Mouse (Mus musculus): Measurements from ENCODE around the gene Txndc17. TPM values are rescaled to one million over a fixed set of nuclear protein-coding genes. Genes with fewer than 3 reads are reported as not detected.

Txndc17 gene
- polyA plus RNA-seq, 1 experiment from 2014 or later = 177 TPM

DNA sequence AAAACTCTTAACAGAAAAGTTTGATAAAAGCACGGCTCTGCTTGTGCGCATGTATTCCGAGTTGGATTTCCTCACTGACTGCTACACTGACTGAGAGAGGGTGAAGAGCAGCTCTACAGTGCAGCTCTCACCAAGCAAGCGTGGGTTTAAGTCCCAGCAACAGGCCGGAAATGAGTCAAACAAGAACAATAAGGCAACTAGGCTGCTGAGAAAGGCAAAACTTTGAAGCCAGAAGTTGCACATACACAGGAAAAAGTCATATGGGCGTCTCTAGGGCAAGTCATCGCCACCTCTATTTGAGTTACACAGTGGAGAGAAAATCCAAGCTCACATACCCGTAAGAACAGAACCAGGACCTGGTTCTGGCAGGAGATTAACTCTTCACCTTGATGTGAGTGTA, 10.8 kb upstream of the Txndc17 start:
- no peaks in the 10 kb centered on the region for H3K9me3 ChIP-seq
- 89% methylated on average over 8 of the region's 8 CpGs for WGBS
- no peaks in the 10 kb centered on the region for H3K27me3 ChIP-seq (ENCODE audit: insufficient read depth, poor library complexity, severe bottlenecking)
- H3K4me1 ChIP-seq (replicated peaks) = no peaks in the 10 kb centered on the region
- no peak overlapping the region for H3K4me3 ChIP-seq
- H3K27ac ChIP-seq = no peak overlapping the region
- H3K36me3 ChIP-seq = peaks cover 92% of the 10 kb centered on the region
- no peak for DNase-seq (ENCODE audit: low spot score)

DNA sequence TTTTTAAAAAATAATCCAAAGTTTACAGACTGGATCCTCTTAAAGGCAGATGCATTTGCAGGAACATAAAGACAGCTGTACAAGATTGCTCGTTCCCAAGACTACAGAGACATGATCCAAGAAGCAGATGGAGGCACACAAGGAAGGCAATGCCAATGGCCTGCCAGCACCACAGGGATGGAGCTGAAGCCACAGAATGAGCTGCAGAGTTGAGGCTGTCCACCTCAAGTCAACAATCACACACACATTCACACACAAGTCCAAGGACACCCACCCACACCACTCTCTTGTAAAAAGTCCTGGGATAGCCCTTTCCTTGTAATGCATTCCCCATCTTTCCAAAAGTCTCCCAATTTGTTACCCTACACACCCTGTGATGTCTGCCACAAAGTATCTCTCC, 3.9 kb upstream of the Txndc17 start:
- Histone ChIP-seq H3K27me3 (ENCODE audit: insufficient read depth, poor library complexity, severe bottlenecking) (no peaks in the 10 kb centered on the region), H3K36me3 (peaks cover 46% of the 10 kb centered on the region), H3K9me3 (no peaks in the 10 kb centered on the region), H3K27ac (no peak overlapping the region), H3K4me1 (replicated peaks) (peaks cover 35% of the 10 kb centered on the region), H3K4me3 (no peak overlapping the region)
- WGBS = 84% methylated on average over 1 of the region's 1 CpGs
- DNase-seq (ENCODE audit: low spot score) = no peak

DNA sequence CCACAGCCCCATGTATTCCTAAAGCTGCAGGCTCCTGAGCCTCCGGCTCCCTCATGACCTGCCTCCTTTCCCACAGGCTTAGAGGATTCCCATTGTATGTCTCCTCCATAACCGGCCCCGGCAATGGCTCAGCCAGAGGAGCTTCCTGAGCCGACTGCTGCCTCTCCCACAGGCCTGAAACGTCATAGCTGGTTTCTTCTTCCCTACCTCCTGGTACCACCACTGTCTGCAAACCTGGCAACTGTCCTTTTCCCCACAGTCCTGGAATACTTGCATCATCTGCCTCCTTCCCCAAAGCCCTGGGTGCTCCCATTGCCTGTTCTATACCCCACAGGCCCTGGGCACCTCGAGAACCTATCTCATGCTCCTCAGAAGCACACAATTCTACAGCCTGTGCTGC, 2.1 kb upstream of the Txndc17 start:
- H3K27ac ChIP-seq = no peak overlapping the region
- no peaks in the 10 kb centered on the region for H3K9me3 ChIP-seq
- no peaks in the 10 kb centered on the region for H3K27me3 ChIP-seq (ENCODE audit: insufficient read depth, poor library complexity, severe bottlenecking)
- no peak for DNase-seq (ENCODE audit: low spot score)
- peaks cover 43% of the 10 kb centered on the region for H3K36me3 ChIP-seq
- H3K4me3 ChIP-seq = peak overlapping the region; percentile 95
- H3K4me1 ChIP-seq (replicated peaks) = peaks cover 35% of the 10 kb centered on the region
- 78% methylated on average over 6 of the region's 6 CpGs for WGBS

- Histone ChIP-seq H3K27ac (peak within 1 kb of the TSS; percentile 92), H3K4me1 (replicated peaks) (peaks cover 35% of the 10 kb centered on the region), H3K36me3 (peaks cover 44% of the 10 kb centered on the region), H3K9me3 (no peaks in the 10 kb centered on the region), H3K27me3 (ENCODE audit: insufficient read depth, poor library complexity, severe bottlenecking) (no peaks in the 10 kb centered on the region), H3K4me3 (peak within 1 kb of the TSS; percentile 95)
- WGBS = under 1% methylated on average over 43 of the region's 43 CpGs
- peak; percentile 58 for DNase-seq (ENCODE audit: low spot score)
These were observed 775 bp upstream of the Txndc17 start, which contains the start of gene Gm43951 for GRCm38 (mm10) chr11:72206341-72207203. Gene Gm43951 (minus strand): TSS chr11:72206840.

GRCm38 (mm10) chr11:72207834-72208377, 559 bp downstream of the Txndc17 start:
- DNase-seq (ENCODE audit: low spot score) = no peak
- H3K27ac ChIP-seq = peak overlapping the region; percentile 92
- peaks cover 35% of the 10 kb centered on the region for H3K4me1 ChIP-seq (replicated peaks)
- H3K27me3 ChIP-seq (ENCODE audit: insufficient read depth, poor library complexity, severe bottlenecking) = no peaks in the 10 kb centered on the region
- WGBS = 23% methylated on average over 17 of the region's 17 CpGs
- H3K9me3 ChIP-seq = no peaks in the 10 kb centered on the region
- H3K4me3 ChIP-seq = peak overlapping the region; percentile 95
- H3K36me3 ChIP-seq = peaks cover 49% of the 10 kb centered on the region

GRCm38 (mm10) chr11:72214591-72215409, 7.5 kb downstream of the Txndc17 start:
- peak; percentile 99 for DNase-seq (ENCODE audit: low spot score)
- peaks cover 32% of the 10 kb centered on the region for H3K36me3 ChIP-seq
- peak overlapping the region; percentile 77 for H3K4me3 ChIP-seq
- H3K9me3 ChIP-seq = no peaks in the 10 kb centered on the region
- no peaks in the 10 kb centered on the region for H3K27me3 ChIP-seq (ENCODE audit: insufficient read depth, poor library complexity, severe bottlenecking)
- 1% methylated on average over 51 of the region's 51 CpGs for WGBS
- H3K4me1 ChIP-seq (replicated peaks) = peaks cover 27% of the 10 kb centered on the region
- peak overlapping the region; percentile 91 for H3K27ac ChIP-seq

DNA sequence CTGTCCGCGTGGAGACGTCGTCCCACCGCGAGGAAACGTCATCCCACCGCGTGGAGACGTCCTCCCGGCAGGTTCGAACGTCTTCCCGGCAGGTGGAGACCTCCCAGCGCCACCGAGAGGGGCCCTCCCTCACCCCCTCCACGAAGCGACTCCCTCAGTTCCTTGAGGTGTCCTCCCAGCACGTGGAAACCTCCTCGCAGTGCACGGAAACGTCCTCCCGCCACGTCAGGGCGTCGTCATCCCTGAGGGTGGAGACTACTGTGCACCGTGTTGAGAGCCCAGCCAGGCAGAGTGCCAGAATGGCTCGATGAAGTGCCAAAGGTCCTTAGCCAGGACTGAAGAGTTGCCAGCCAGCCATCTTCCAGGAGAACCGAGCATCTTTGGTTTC, 8.1 kb downstream of the Txndc17 start, which contains the start of gene Med31:
Gene Med31, minus strand, starts transcription at position 183 of the 388 bp plus-strand sequence.
- peak within 1 kb of the TSS; percentile 91 for H3K27ac ChIP-seq
- 5% methylated on average over 29 of the region's 29 CpGs for WGBS
- peaks cover 27% of the 10 kb centered on the region for H3K4me1 ChIP-seq (replicated peaks)
- DNase-seq (ENCODE audit: low spot score) = peak; percentile 63
- H3K9me3 ChIP-seq = no peaks in the 10 kb centered on the region
- H3K4me3 ChIP-seq = peak within 1 kb of the TSS; percentile 77
- H3K36me3 ChIP-seq = peaks cover 26% of the 10 kb centered on the region
- H3K27me3 ChIP-seq (ENCODE audit: insufficient read depth, poor library complexity, severe bottlenecking) = no peaks in the 10 kb centered on the region

DNA sequence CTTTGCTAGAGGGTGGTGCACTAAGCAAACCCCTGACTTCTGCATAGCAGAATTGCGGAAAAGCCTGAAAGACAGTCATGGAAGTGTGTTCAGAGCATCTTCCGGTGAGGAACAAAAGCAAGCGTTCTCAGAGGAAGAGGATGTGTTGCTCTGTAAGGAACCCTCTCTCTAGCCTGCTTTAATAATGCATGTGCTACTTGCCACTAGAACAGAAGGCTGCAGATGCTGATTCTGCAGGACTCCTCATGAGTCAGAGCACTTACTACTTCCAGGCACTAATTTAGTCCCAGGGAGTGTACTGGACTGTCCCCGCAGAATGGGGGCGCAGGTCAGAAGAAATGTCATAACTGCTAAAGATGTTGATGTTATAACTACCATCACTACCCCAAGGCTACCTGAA, 9.8 kb downstream of the Txndc17 start:
- Histone ChIP-seq H3K36me3 (peaks cover 9% of the 10 kb centered on the region), H3K27ac (no peak overlapping the region), H3K9me3 (no peaks in the 10 kb centered on the region), H3K27me3 (ENCODE audit: insufficient read depth, poor library complexity, severe bottlenecking) (no peaks in the 10 kb centered on the region), H3K4me1 (replicated peaks) (peaks cover 27% of the 10 kb centered on the region), H3K4me3 (no peak overlapping the region)
- WGBS = 86% methylated on average over 5 of the region's 5 CpGs
- DNase-seq (ENCODE audit: low spot score) = no peak

GRCm38 (mm10) chr11:72221278-72221677, 13.9 kb downstream of the Txndc17 start:
- Histone ChIP-seq H3K36me3 (no peaks in the 10 kb centered on the region), H3K4me1 (replicated peaks) (peaks cover 15% of the 10 kb centered on the region), H3K27me3 (ENCODE audit: insufficient read depth, poor library complexity, severe bottlenecking) (no peaks in the 10 kb centered on the region), H3K4me3 (no peak overlapping the region), H3K27ac (no peak overlapping the region), H3K9me3 (no peaks in the 10 kb centered on the region)
- peak; percentile 74 for DNase-seq (ENCODE audit: low spot score)
- WGBS = 15% methylated on average over 6 of the region's 6 CpGs

- no peak for DNase-seq (ENCODE audit: low spot score)
- Histone ChIP-seq H3K27me3 (ENCODE audit: insufficient read depth, poor library complexity, severe bottlenecking) (0 out of 2 replicates have a peak, but pooled peaks cover 1% of the 10 kb centered on the region), H3K4me1 (replicated peaks) (peaks cover 12% of the 10 kb centered on the region), H3K36me3 (no peaks in the 10 kb centered on the region), H3K27ac (no peak overlapping the region), H3K9me3 (no peaks in the 10 kb centered on the region), H3K4me3 (no peak overlapping the region)
- 87% methylated on average over 4 of the region's 4 CpGs for WGBS
These were observed 16.1 kb downstream of the Txndc17 start for GRCm38 (mm10) chr11:72223414-72223813.

GRCm38 (mm10) chr11:72224865-72225264, 17.5 kb downstream of the Txndc17 start:
- Histone ChIP-seq H3K9me3 (no peaks in the 10 kb centered on the region), H3K4me3 (no peak overlapping the region), H3K4me1 (replicated peaks) (peaks cover 12% of the 10 kb centered on the region), H3K27ac (no peak overlapping the region), H3K36me3 (no peaks in the 10 kb centered on the region), H3K27me3 (ENCODE audit: insufficient read depth, poor library complexity, severe bottlenecking) (0 out of 2 replicates have a peak, but pooled peaks cover 4% of the 10 kb centered on the region)
- 17% methylated on average over 5 of the region's 5 CpGs for WGBS
- DNase-seq (ENCODE audit: low spot score) = peak; percentile 75

GRCm38 (mm10) chr11:72226020-72226791, 18.9 kb downstream of the Txndc17 start:
- H3K36me3 ChIP-seq = no peaks in the 10 kb centered on the region
- peak; percentile 17 for DNase-seq (ENCODE audit: low spot score)

More at GRCm38 (mm10) chr11:72226020-72226791, 18.9 kb downstream of the Txndc17 start:
- Histone ChIP-seq H3K27ac (peak overlapping the region; percentile 66), H3K27me3 (ENCODE audit: insufficient read depth, poor library complexity, severe bottlenecking) (0 out of 2 replicates have a peak, but pooled peaks cover 4% of the 10 kb centered on the region), H3K4me3 (no peak overlapping the region), H3K4me1 (replicated peaks) (peaks cover 12% of the 10 kb centered on the region), H3K9me3 (no peaks in the 10 kb centered on the region)
- 45% methylated on average over 10 of the region's 10 CpGs for WGBS

Data from hindbrain, embryonic 10.5 days (tissue).